Mouse (Mus musculus): Measurements from ENCODE around the gene Tubg2. TPM values are rescaled to one million over a fixed set of nuclear protein-coding genes. Genes with fewer than 3 reads are reported as not detected.
"Not testable (repeated sequence)": the region's sequence is repeated elsewhere in the genome, so short reads cannot be mapped to it uniquely, and the experiment has no call there.

The Tubg2 gene
- polyA plus RNA-seq, 1 experiment from 2014 or later, result 3.1 TPM

DNA sequence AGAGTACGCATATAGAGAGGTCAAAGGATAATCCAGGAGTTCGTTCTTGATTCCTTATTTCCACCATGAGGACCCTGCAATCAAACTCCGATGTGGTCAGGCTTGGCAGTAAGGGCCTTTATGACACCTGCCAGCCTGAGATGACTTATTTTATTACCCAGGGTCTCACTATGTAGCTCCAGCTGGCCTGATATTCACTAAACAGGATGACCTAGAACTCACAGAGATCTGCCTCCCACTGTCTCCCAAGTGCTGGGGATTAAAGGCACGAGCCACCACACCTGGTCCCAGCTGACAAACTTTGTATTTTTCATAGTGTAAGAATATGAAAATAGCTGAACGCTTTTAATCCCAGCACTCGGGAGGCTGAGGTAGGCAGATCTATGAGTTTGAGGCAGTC is 556 bp upstream of the Tubg2 start:
- no peak overlapping the region for H3K27ac ChIP-seq (replicated peaks)
- no peaks in the 10 kb centered on the region for H3K36me3 ChIP-seq
- H3K9me3 ChIP-seq, result no peaks in the 10 kb centered on the region
- WGBS, result 64% methylated on average over 6 of the region's 6 CpGs
- H3K27me3 ChIP-seq (replicated peaks), result peaks cover 13% of the 10 kb centered on the region; the same call in 1 of the 2 replicates
- peak overlapping the region; percentile 89 for H3K4me2 ChIP-seq
- H3K9ac ChIP-seq, result peak overlapping the region; percentile 82; the same call in 1 of the 2 replicates
- peaks cover 12% of the 10 kb centered on the region for H3K4me1 ChIP-seq
- no peak overlapping the region; the same call in 1 of the 2 replicates for H3K4me3 ChIP-seq
- no peak for ATAC-seq (ENCODE audit: extremely low read depth, insufficient number of reproducible peaks, low FRiP score, low TSS enrichment)

DNA sequence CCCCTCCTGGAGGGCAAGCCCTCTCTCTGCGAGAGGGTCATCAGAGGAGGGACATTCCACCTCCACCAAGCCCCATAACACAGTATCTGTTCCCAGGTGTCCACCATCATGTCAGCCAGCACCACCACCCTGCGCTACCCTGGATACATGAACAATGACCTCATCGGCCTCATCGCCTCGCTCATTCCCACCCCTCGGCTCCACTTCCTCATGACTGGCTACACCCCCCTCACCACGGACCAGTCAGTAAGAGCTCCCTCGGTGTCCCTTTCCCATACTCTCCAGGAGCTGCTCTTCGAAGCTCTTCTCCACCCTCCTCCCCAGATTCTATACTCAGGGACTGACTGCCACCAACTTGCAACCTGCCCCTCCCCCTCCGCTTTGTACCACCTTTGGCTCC is 4.4 kb downstream of the Tubg2 start:
- WGBS, result 66% methylated on average over 10 of the region's 10 CpGs

GRCm38 (mm10) chr11:101160981-101161505 is 5.3 kb downstream of the Tubg2 start:
- not testable (repeated sequence) for H3K9ac ChIP-seq; H3K9me3 ChIP-seq; ATAC-seq (ENCODE audit: extremely low read depth, insufficient number of reproducible peaks, low FRiP score, low TSS enrichment); H3K4me3 ChIP-seq; H3K4me2 ChIP-seq; H3K27ac ChIP-seq (replicated peaks)
- H3K27me3 ChIP-seq (replicated peaks), result peaks cover 51% of the 10 kb centered on the region
- WGBS, result 76% methylated on average over 7 of the region's 8 CpGs
- H3K4me1 ChIP-seq, result peaks cover 19% of the 10 kb centered on the region
- H3K36me3 ChIP-seq, result peaks cover 50% of the 10 kb centered on the region

More for the DNA sequence above, 4.4 kb downstream of the Tubg2 start:
- not testable (repeated sequence) for H3K4me2 ChIP-seq; ATAC-seq (ENCODE audit: extremely low read depth, insufficient number of reproducible peaks, low FRiP score, low TSS enrichment); H3K4me3 ChIP-seq; H3K27ac ChIP-seq (replicated peaks); H3K9ac ChIP-seq; H3K9me3 ChIP-seq
- peaks cover 41% of the 10 kb centered on the region for H3K36me3 ChIP-seq
- peaks cover 22% of the 10 kb centered on the region for H3K4me1 ChIP-seq
- H3K27me3 ChIP-seq (replicated peaks), result peaks cover 43% of the 10 kb centered on the region

DNA sequence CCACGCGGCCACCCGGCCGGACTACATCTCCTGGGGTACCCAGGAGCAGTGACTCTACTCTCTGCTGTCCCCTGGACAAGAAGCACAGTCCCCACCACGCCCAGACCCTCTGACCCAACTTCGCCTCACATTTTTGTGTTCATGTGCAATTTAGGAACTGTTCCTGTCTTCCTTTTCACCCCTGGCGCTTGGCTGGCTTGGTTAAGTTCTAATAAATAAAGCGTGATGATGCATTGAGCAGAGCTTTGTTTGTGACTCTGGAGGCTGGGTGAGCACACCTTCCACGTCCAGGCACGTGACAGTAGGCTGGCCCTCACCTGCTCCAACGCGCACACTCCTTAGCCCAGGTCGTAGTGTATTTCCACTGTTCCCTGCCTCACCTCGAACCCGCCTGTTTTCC is 5.8 kb downstream of the Tubg2 start:
- Histone ChIP-seq H3K9ac (no peak overlapping the region), H3K4me2 (no peak overlapping the region), H3K4me3 (no peak overlapping the region), H3K4me1 (peaks cover 15% of the 10 kb centered on the region), H3K36me3 (peaks cover 55% of the 10 kb centered on the region), H3K9me3 (no peaks in the 10 kb centered on the region), H3K27ac (replicated peaks) (no peak overlapping the region), H3K27me3 (replicated peaks) (peaks cover 52% of the 10 kb centered on the region)
- no peak for ATAC-seq (ENCODE audit: extremely low read depth, insufficient number of reproducible peaks, low FRiP score, low TSS enrichment)
- 83% methylated on average over 15 of the region's 15 CpGs for WGBS

DNA sequence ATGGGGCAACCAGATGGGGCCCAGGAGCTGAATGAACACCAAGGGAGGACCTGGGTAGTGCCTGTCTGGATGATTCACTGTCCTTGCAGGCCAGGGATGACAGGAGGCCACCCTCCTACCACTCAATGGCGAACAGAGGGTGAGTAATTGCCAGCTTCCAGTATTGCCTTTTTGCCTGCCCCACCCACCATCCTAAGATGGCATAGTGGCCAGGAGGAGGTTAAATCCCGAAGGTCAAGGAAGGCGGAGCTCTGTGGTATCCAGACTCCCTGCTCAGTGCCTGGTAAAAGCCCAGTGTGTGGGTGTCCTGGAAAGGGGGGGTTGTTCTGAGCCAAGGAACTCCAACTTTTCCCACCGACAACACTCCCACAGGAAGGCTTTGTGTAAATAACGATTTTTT is 6.6 kb downstream of the Tubg2 start:
- Histone ChIP-seq H3K27ac (replicated peaks) (no peak overlapping the region), H3K4me1 (peaks cover 15% of the 10 kb centered on the region), H3K36me3 (peaks cover 62% of the 10 kb centered on the region), H3K9me3 (no peaks in the 10 kb centered on the region), H3K4me3 (no peak overlapping the region), H3K9ac (no peak overlapping the region), H3K4me2 (no peak overlapping the region), H3K27me3 (replicated peaks) (peaks cover 55% of the 10 kb centered on the region)
- ATAC-seq (ENCODE audit: extremely low read depth, insufficient number of reproducible peaks, low FRiP score, low TSS enrichment), result no peak
- WGBS, result 57% methylated on average over 5 of the region's 5 CpGs

- Histone ChIP-seq H3K4me3 (no peak overlapping the region), H3K9ac (no peak overlapping the region), H3K9me3 (no peaks in the 10 kb centered on the region), H3K27ac (replicated peaks) (no peak overlapping the region), H3K4me2 (no peak overlapping the region), H3K4me1 (peaks cover 17% of the 10 kb centered on the region), H3K27me3 (replicated peaks) (peaks cover 58% of the 10 kb centered on the region), H3K36me3 (peaks cover 67% of the 10 kb centered on the region)
- WGBS, result 62% methylated on average over 5 of the region's 5 CpGs
- ATAC-seq (ENCODE audit: extremely low read depth, insufficient number of reproducible peaks, low FRiP score, low TSS enrichment), result no peak
Observed at GRCm38 (mm10) chr11:101162772-101163171, 7.1 kb downstream of the Tubg2 start.

DNA sequence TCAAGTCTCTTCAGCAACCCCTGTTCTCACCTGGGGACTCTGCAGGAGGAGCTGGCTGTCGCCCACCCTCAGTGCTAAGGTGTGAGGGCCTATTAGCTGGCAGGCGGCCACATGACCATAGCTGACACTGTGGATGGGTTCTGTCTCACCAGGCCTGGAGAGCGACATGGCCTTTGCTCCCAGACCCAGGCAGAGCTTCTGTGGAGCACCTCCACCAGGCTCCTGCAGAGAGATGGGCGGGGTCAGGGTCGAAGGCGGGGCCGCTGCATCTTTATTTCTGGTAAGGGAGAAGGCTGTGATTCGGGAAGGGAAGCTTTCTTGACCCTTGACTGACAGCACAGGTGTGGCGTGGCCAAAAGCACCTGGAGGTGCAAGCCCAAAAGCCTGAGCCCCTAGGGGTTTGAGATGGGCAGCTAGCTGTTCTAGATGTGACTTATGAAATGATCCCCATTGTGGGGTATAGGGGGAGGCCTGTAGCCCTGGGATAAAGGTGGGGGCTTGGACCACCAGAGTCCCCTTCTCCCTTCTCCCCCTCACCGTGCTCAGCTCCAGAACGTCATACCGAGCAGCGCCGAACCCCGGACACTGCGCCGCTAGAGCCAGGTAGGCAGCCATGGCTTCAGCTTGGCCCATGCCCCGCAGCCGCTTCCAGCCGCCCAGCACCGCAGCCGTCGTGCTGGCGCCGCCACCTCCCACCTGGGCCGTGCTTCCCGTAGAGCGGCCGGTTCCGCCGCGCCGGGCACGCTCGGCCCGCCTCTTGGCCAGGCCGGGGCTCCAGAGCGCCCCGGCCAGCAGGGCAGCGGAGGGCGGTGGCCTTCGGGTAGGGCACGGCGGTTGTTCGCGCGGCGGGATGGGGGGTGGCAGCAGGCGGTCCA is 8.0 kb downstream of the Tubg2 start:
- Histone ChIP-seq H3K4me2 (peak overlapping the region; percentile 70), H3K4me3 (peak overlapping the region; percentile 42), H3K27ac (replicated peaks) (no peak overlapping the region), H3K4me1 (peaks cover 27% of the 10 kb centered on the region), H3K36me3 (peaks cover 72% of the 10 kb centered on the region), H3K9me3 (no peaks in the 10 kb centered on the region), H3K27me3 (replicated peaks) (peaks cover 67% of the 10 kb centered on the region), H3K9ac (peak overlapping the region; percentile 70)
- no peak; the same call in 1 of the 2 replicates for ATAC-seq (ENCODE audit: extremely low read depth, insufficient number of reproducible peaks, low FRiP score, low TSS enrichment)
- 28% methylated on average over 49 of the region's 49 CpGs for WGBS

DNA sequence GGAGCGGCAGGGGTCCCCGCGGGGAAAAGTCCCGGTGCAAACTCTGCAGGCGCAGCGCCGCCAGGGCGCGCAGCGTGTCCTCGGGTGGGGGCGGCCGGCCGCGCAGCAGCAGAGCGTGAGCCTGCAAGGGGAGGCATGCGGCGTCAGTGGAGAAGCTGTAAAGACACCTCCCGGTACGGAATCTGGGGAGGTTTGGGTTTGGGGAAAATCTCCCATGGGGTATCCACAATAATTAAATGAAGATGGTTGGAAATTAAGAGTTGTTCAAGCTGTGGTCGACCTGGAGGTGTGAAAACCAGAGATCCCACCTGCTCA is 8.6 kb downstream of the Tubg2 start:
- Histone ChIP-seq H3K4me3 (peak overlapping the region; percentile 42), H3K36me3 (peaks cover 72% of the 10 kb centered on the region), H3K9ac (peak overlapping the region; percentile 70), H3K27me3 (replicated peaks) (peaks cover 73% of the 10 kb centered on the region), H3K9me3 (no peaks in the 10 kb centered on the region), H3K4me2 (peak overlapping the region; percentile 70), H3K27ac (replicated peaks) (no peak overlapping the region), H3K4me1 (peaks cover 33% of the 10 kb centered on the region)
- ATAC-seq (ENCODE audit: extremely low read depth, insufficient number of reproducible peaks, low FRiP score, low TSS enrichment), result no peak
- 33% methylated on average over 21 of the region's 21 CpGs for WGBS

DNA sequence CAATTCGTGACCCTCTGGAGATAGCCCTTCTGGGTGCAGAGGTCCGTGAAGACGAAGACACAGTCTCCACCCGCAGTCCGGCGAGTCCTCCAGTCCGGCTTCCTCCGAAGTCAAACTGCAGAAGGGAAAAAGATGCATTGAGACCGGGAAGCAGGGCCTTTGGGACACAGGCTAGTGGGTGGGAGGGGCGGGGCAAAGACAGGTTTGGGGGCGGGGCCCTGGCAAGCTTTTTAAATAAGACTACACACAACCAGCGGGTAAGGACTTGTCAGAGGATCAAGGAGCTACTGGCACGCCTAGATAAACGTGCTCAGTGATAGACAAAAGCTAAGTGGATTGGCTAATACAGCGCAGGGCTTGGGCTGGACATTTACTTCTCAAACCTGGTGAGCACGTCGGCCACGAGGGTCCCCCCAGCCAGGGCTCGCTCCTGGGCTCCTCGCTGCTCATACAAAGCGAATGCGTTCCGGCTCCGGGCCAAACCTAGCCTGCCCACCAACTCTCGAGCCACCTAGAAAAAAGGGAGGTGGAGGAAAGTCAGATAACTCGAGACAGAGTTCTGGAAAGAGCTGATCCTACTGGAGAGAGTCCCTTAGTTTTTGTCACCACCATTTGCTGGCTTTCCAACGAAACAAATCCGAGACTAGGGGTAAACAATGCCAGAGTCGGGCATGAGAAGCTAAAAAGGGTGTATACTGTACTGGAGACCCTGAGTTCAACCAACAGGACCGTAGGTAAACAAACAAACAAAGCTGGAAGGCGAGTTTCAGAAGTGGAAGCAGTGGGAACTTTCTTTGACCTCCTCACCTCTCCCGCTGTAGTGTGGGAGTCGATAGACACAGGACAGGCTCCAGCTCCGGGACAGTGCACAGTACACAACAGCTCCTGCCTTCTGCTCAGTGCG is 9.2 kb downstream of the Tubg2 start:
- H3K9ac ChIP-seq, result peak overlapping the region; percentile 70; the same call in 1 of the 2 replicates
- peaks cover 77% of the 10 kb centered on the region for H3K27me3 ChIP-seq (replicated peaks)
- peaks cover 39% of the 10 kb centered on the region for H3K4me1 ChIP-seq
- ATAC-seq (ENCODE audit: extremely low read depth, insufficient number of reproducible peaks, low FRiP score, low TSS enrichment), result no peak
- H3K36me3 ChIP-seq, result peaks cover 72% of the 10 kb centered on the region
- 33% methylated on average over 35 of the region's 35 CpGs for WGBS
- peak overlapping the region; percentile 42 for H3K4me3 ChIP-seq
- no peak overlapping the region for H3K27ac ChIP-seq (replicated peaks)
- H3K9me3 ChIP-seq, result no peaks in the 10 kb centered on the region
- H3K4me2 ChIP-seq, result peak overlapping the region; percentile 70

DNA sequence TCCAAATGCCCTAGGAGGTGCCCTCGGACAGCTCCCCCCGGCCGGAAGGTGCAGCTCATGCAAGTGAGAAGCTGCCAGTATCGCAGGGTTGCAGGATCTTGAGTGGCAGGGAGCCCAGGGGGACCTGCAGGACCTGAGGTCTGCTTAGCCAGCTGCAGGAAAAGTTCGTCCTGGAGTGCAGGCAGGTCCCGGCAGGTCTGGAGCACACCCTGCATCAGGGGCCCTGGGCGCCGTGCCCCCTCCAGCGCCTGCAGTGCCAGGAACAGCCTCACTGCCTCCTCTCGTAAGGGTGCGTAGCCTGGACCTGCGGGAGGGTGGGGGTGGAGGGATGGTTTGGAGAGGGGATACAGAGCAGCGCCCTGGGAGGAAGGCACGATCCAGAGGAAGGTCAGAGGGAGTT is 10.7 kb downstream of the Tubg2 start:
- no peak for ATAC-seq (ENCODE audit: extremely low read depth, insufficient number of reproducible peaks, low FRiP score, low TSS enrichment)
- Histone ChIP-seq H3K4me2 (no peak overlapping the region), H3K36me3 (peaks cover 70% of the 10 kb centered on the region), H3K9me3 (no peaks in the 10 kb centered on the region), H3K27me3 (replicated peaks) (peaks cover 77% of the 10 kb centered on the region), H3K4me3 (no peak overlapping the region), H3K27ac (replicated peaks) (no peak overlapping the region), H3K9ac (no peak overlapping the region; the same call in 1 of the 2 replicates), H3K4me1 (peaks cover 47% of the 10 kb centered on the region)
- WGBS, result 72% methylated on average over 14 of the region's 14 CpGs
